Mouse (Mus musculus): Measurements from ENCODE around the gene Rbpms2. TPM values are rescaled to one million over a fixed set of nuclear protein-coding genes. Genes with fewer than 3 reads are reported as not detected.

Rbpms2 gene
- polyA plus RNA-seq, 1 experiment from 2014 or later: 12.6 TPM

GRCm38 (mm10) chr9:65661493-65661892 lies 32.0 kb downstream of the Rbpms2 start:
- no peak overlapping the region for H3K4me2 ChIP-seq
- H3K27me3 ChIP-seq: no peaks in the 10 kb centered on the region
- no peaks in the 10 kb centered on the region for H3K36me3 ChIP-seq
- no peak overlapping the region for H3K4me3 ChIP-seq (replicated peaks)
- ATAC-seq (ENCODE audit: low read depth): no peak
- H3K9me3 ChIP-seq (replicated peaks): no peaks in the 10 kb centered on the region
- DNase-seq: no peak
- WGBS (ENCODE audit: insufficient replicate concordance): 52% methylated on average over 1 of the region's 1 CpGs
- H3K27ac ChIP-seq: no peak overlapping the region
- no peak overlapping the region for H3K9ac ChIP-seq
- H3K4me1 ChIP-seq (replicated peaks): 0 out of 2 replicates have a peak, but pooled peaks cover 4% of the 10 kb centered on the region

GRCm38 (mm10) chr9:65664163-65664562 lies 34.7 kb downstream of the Rbpms2 start:
- H3K27ac ChIP-seq: no peak overlapping the region
- H3K4me3 ChIP-seq (replicated peaks): no peak overlapping the region
- ATAC-seq (ENCODE audit: low read depth) (no peak), DNase-seq (no peak)
- no peak overlapping the region for H3K9ac ChIP-seq
- 0 out of 2 replicates have a peak, but pooled peaks cover 4% of the 10 kb centered on the region for H3K4me1 ChIP-seq (replicated peaks)
- H3K4me2 ChIP-seq: no peak overlapping the region
- H3K9me3 ChIP-seq (replicated peaks): no peaks in the 10 kb centered on the region
- no peaks in the 10 kb centered on the region for H3K36me3 ChIP-seq
- 4% methylated on average over 3 of the region's 3 CpGs for WGBS (ENCODE audit: insufficient replicate concordance)
- H3K27me3 ChIP-seq: no peaks in the 10 kb centered on the region

DNA sequence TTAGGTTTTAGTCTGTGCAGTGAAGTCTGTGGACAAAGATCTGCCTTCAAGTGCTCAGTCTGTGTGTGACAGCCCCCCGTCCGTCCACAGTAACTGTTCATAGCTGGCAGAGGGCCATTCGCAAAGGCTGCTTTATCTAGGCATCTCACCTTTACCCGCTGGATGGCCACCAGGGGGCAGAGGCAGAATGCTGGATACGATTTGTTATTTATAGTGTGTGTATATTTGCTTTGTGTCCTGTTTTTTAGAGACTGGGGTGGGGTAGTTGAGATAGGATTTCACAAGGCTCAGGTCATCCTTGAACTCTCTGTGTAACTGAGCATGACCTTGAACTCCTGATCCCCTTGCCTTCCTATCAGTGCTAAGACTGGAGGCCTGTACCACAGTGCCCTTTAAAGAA lies 36.6 kb downstream of the Rbpms2 start:
- Histone ChIP-seq H3K27me3 (no peaks in the 10 kb centered on the region), H3K4me1 (replicated peaks) (peaks cover 5% of the 10 kb centered on the region; the same call in 1 of the 2 replicates), H3K4me2 (no peak overlapping the region), H3K27ac (no peak overlapping the region), H3K4me3 (replicated peaks) (no peak overlapping the region), H3K9ac (no peak overlapping the region), H3K36me3 (no peaks in the 10 kb centered on the region), H3K9me3 (replicated peaks) (no peaks in the 10 kb centered on the region)
- peak; percentile 40 for DNase-seq
- 21% methylated on average over 5 of the region's 5 CpGs for WGBS (ENCODE audit: insufficient replicate concordance)
- peak; percentile 39; the same call in 1 of the 2 replicates for ATAC-seq (ENCODE audit: low read depth)

GRCm38 (mm10) chr9:65667701-65668100 lies 38.3 kb downstream of the Rbpms2 start, which contains the start of gene Oaz2:
Gene Oaz2 (plus strand): TSS chr9:65668001.
- H3K4me1 ChIP-seq (replicated peaks): peaks cover 14% of the 10 kb centered on the region
- no peak within 1 kb of the TSS for H3K9ac ChIP-seq
- no peak within 1 kb of the TSS for H3K4me2 ChIP-seq
- no peak within 1 kb of the TSS for H3K27ac ChIP-seq
- WGBS (ENCODE audit: insufficient replicate concordance): 76% methylated on average over 8 of the region's 8 CpGs
- H3K9me3 ChIP-seq (replicated peaks): no peaks in the 10 kb centered on the region
- no peak for DNase-seq
- no peak within 1 kb of the TSS for H3K4me3 ChIP-seq (replicated peaks)
- H3K36me3 ChIP-seq: no peaks in the 10 kb centered on the region
- H3K27me3 ChIP-seq: no peaks in the 10 kb centered on the region
- no peak for ATAC-seq (ENCODE audit: low read depth)

- DNase-seq: no peak
- H3K4me3 ChIP-seq (replicated peaks): no peak overlapping the region
- no peaks in the 10 kb centered on the region for H3K27me3 ChIP-seq
- no peak overlapping the region for H3K9ac ChIP-seq
- no peaks in the 10 kb centered on the region for H3K9me3 ChIP-seq (replicated peaks)
- H3K4me1 ChIP-seq (replicated peaks): peaks cover 18% of the 10 kb centered on the region
- peak; percentile 11; the same call in 1 of the 2 replicates for ATAC-seq (ENCODE audit: low read depth)
- H3K27ac ChIP-seq: no peak overlapping the region
- H3K36me3 ChIP-seq: no peaks in the 10 kb centered on the region
- WGBS (ENCODE audit: insufficient replicate concordance): 39% methylated on average over 9 of the region's 9 CpGs
- no peak overlapping the region for H3K4me2 ChIP-seq
Measured at GRCm38 (mm10) chr9:65671431-65671931, 42.0 kb downstream of the Rbpms2 start.

DNA sequence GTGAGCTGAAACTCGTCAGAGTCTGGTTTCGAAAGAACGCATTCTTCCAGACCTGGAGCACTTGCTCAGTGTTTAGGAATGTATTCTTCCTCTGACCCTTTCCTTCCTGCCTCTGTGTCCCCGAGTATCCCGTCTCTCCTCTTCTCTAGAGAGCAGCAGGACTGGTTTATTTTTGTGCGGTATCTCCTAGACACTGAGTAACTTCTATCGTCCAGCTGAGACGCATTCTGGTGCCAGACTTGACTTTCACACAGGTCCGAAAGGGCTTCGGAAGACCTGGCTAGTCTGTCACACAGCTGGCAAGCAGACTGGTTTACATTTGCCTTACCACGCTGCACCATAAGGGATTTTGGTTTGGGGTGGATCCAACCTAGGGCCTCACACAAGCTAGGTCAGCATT lies 43.5 kb downstream of the Rbpms2 start:
- ATAC-seq (ENCODE audit: low read depth) (no peak), DNase-seq (no peak)
- Histone ChIP-seq H3K36me3 (no peaks in the 10 kb centered on the region), H3K27ac (no peak overlapping the region), H3K4me3 (replicated peaks) (no peak overlapping the region), H3K9ac (no peak overlapping the region), H3K4me2 (no peak overlapping the region), H3K9me3 (replicated peaks) (no peaks in the 10 kb centered on the region), H3K4me1 (replicated peaks) (peaks cover 31% of the 10 kb centered on the region), H3K27me3 (no peaks in the 10 kb centered on the region)
- 65% methylated on average over 11 of the region's 11 CpGs for WGBS (ENCODE audit: insufficient replicate concordance)

DNA sequence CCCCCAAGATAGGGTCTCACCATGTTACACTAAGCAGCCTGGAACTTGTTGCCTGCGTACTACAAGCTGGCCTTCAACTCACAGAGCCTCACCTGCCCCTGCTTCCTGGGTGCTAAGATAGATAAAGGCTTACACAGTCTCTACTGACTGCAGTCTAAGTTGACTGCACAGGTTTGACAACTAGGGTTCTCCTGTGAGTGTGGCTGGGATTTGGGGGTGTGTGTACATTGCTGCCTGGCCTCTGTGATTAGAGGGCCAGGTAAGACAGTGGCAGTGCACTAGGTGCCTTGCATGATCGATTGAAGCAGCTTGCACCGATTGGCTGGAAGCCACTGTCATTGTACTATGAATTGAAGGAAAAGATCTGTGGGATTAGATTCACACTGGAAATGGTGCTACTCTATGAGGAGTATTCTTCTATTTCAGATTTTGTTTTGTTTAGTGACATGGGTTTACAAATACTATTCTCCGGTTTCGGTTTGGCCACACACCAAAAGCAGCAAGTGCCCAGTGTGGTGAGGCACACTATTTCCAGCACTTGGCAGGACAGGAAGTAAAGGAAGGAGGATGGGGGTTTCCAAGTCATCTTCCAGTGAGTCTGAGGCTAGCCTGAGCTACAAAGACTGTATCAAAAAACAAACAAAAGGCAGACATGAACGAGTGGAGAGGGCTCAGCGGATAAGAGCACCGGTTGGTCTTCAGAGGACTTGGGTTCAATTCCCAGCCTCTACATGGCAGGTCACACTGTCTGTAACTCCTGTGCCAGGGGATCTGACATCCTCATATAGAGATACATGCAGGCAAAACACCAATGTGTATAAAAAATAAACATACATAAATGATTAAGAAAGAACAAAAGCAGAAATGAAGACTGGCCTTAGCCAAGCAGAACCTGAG lies 46.3 kb downstream of the Rbpms2 start:
- Histone ChIP-seq H3K9me3 (replicated peaks) (no peaks in the 10 kb centered on the region), H3K27ac (peak overlapping the region; percentile 54), H3K4me1 (replicated peaks) (peaks cover 58% of the 10 kb centered on the region), H3K36me3 (no peaks in the 10 kb centered on the region), H3K9ac (peak overlapping the region; percentile 64), H3K4me2 (peak overlapping the region; percentile 83), H3K4me3 (replicated peaks) (peak overlapping the region; percentile 72), H3K27me3 (no peaks in the 10 kb centered on the region)
- DNase-seq (no peak), ATAC-seq (ENCODE audit: low read depth) (peak; percentile 29)
- 41% methylated on average over 8 of the region's 8 CpGs for WGBS (ENCODE audit: insufficient replicate concordance)

GRCm38 (mm10) chr9:65676358-65677118 lies 47.1 kb downstream of the Rbpms2 start:
- Histone ChIP-seq H3K36me3 (no peaks in the 10 kb centered on the region), H3K9ac (peak overlapping the region; percentile 85), H3K4me3 (replicated peaks) (peak overlapping the region; percentile 72), H3K4me2 (peak overlapping the region; percentile 83), H3K9me3 (replicated peaks) (no peaks in the 10 kb centered on the region), H3K27me3 (no peaks in the 10 kb centered on the region), H3K4me1 (replicated peaks) (peaks cover 57% of the 10 kb centered on the region), H3K27ac (peak overlapping the region; percentile 66)
- WGBS (ENCODE audit: insufficient replicate concordance): under 1% methylated on average over 48 of the region's 51 CpGs
- ATAC-seq (ENCODE audit: low read depth) (peak; percentile 98), DNase-seq (peak; percentile 93)

DNA sequence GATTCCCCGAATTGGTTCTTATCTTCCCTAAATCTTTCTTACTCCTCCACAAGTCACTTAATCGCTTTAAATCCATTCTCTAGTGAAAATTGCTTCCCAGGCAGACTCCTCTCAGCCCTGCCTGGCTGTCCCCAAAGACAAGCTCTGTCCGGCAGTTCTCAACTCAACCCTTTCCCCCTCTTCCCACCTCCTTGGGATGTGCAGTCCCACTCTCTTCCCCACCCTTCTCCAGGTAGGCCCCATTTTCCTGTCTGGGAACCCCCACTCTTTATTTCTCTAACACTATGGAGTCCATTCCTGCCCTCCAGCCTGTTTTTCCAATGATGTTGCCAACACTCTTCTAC lies 47.6 kb downstream of the Rbpms2 start:
- no peaks in the 10 kb centered on the region for H3K36me3 ChIP-seq
- peaks cover 52% of the 10 kb centered on the region for H3K4me1 ChIP-seq (replicated peaks)
- peak overlapping the region; percentile 72 for H3K4me3 ChIP-seq (replicated peaks)
- H3K27ac ChIP-seq: no peak overlapping the region
- DNase-seq (no peak), ATAC-seq (ENCODE audit: low read depth) (no peak)
- 21% methylated on average over 3 of the region's 3 CpGs for WGBS (ENCODE audit: insufficient replicate concordance)
- H3K9me3 ChIP-seq (replicated peaks): no peaks in the 10 kb centered on the region
- peak overlapping the region; percentile 85 for H3K9ac ChIP-seq
- H3K4me2 ChIP-seq: peak overlapping the region; percentile 83
- no peaks in the 10 kb centered on the region for H3K27me3 ChIP-seq

- no peaks in the 10 kb centered on the region for H3K9me3 ChIP-seq (replicated peaks)
- H3K27me3 ChIP-seq: no peaks in the 10 kb centered on the region
- H3K4me2 ChIP-seq: peak overlapping the region; percentile 83; the same call in 1 of the 2 replicates
- DNase-seq (no peak), ATAC-seq (ENCODE audit: low read depth) (no peak)
- H3K27ac ChIP-seq: 0 out of 2 replicates have a peak overlapping the region, but pooled peaks have one; percentile 54
- peaks cover 65% of the 10 kb centered on the region for H3K4me1 ChIP-seq (replicated peaks)
- 0 out of 2 replicates have a peak overlapping the region, but pooled peaks have one; percentile 2 for H3K9ac ChIP-seq
- H3K36me3 ChIP-seq: no peaks in the 10 kb centered on the region
- 0 out of 2 replicates have a peak overlapping the region, but pooled peaks have one; percentile 5 for H3K4me3 ChIP-seq (replicated peaks)
- 53% methylated on average over 5 of the region's 5 CpGs for WGBS (ENCODE audit: insufficient replicate concordance)
Measured at GRCm38 (mm10) chr9:65679181-65679761, 49.8 kb downstream of the Rbpms2 start.
